Mouse (Mus musculus) spleen, postnatal 4 days (tissue): ENCODE results near the gene Gm10720.
"Not testable (repeated sequence)": the region's sequence is repeated elsewhere in the genome, so short reads cannot be mapped to it uniquely, and the experiment has no call there.

Experiments
- DNase-seq, 2 experiments: peaks; one replicate each; pipeline ENCODE4 v3.0.0; 2022; ENCODE audit warnings: low spot score in 2 of 2

Gene Gm10720

DNA sequence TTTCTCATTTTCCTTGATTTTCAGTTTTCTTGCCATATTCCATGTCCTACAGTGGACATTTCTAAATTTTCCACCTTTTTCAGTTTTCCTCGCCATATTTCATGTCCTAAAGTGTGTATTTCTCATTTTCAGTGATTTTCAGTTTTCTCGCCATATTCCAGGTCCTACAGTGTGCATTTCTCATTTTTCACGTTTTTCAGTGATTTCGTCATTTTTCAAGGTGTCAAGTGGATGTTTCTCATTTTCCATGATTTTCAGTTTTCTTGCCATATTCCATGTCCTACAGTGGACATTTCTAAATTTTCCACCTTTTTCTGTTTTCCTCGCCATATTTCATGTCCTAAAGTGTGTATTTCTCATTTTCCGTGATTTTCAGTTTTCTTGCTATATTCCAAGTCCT, 10.2 kb downstream of the Gm10720 start:
- DNase-seq = peak; percentile 94 to 99

DNA sequence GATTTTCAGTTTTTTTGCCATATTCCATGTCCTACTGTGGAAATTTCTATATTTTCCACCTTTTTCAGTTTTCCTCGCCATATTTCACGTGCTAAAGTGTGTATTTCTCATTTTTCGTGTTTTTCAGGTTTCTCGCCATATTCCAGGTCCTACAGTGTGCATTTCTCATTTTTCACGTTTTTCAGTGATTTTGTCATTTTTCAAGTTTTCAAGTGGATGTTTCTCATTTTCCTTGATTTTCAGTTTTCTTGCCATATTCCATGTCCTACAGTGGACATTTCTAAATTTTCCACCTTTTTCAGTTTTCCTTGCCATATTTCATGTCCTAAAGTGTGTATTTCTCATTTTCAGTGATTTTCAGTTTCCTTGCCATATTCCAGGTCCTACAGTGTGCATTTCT, 10.7 kb downstream of the Gm10720 start:
- DNase-seq = peak in 1 of 2 experiments; percentile 28

DNA sequence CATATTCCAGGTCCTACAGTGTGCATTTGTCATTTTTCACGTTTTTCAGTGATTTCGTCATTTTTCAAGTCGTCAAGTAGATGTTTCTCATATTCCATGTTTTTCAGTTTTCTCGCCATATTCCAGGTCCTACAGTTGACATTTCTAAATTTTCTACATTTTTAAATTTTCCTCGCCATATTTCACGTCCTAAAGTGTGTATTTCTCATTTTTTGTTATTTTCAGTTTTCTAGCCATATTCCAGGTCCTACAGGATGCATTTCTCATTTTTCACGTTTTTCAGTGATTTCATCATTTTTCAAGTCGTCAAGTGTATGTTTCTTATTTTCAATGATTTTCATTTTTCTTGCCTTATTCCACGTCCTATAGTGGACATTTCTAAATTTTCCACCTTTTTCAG, 11.3 kb downstream of the Gm10720 start:
- peak in 1 of 2 experiments; percentile 51 for DNase-seq

DNA sequence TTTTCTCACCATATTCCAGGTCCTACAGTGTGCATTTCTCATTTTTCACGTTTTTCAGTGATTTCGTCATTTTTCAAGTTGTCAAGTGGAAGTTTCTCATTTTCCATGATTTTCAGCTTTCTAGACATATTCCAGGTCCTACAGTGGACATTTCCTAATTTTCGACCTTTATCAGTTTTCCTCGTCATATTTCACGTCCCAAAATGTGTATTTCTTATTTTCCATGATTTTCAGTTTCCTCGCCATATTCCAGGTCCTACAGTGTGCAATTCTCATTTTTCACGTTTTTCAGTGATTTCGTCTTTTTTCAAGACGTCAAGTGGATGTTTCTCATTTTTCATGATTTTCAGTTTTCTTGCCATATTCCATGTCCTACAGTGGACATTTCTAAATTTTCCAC, 11.7 kb downstream of the Gm10720 start:
- peak in 1 of 2 experiments; percentile 22 for DNase-seq

DNA sequence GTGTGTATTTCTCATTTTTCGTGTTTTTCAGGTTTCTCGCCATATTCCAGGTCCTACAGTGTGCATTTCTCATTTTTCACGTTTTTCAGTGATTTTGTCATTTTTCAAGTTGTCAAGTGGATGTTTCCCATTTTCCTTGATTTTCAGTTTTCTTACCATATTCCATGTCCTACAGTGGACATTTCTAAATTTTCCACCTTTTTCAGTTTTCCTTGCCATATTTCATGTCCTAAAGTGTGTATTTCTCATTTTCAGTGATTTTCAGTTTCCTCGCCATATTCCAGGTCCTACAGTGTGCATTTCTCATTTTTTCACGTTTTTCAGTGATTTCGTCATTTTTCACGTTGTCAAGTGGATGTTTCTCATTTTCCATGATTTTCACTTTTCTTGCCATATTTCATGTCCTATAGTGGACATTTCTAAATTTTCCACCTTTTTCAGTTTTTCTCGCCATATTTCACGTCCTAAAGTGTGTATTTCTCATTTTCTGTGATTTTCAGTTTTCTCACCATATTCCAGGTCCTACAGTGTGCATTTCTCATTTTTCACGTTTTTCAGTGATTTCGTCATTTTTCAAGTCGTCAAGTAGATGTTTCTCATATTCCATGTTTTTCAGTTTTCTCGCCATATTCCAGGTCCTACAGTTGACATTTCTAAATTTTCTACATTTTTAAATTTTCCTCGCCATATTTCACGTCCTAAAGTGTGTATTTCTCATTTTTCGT, 14.0 kb downstream of the Gm10720 start:
- DNase-seq = peak; percentile 84 to 87

DNA sequence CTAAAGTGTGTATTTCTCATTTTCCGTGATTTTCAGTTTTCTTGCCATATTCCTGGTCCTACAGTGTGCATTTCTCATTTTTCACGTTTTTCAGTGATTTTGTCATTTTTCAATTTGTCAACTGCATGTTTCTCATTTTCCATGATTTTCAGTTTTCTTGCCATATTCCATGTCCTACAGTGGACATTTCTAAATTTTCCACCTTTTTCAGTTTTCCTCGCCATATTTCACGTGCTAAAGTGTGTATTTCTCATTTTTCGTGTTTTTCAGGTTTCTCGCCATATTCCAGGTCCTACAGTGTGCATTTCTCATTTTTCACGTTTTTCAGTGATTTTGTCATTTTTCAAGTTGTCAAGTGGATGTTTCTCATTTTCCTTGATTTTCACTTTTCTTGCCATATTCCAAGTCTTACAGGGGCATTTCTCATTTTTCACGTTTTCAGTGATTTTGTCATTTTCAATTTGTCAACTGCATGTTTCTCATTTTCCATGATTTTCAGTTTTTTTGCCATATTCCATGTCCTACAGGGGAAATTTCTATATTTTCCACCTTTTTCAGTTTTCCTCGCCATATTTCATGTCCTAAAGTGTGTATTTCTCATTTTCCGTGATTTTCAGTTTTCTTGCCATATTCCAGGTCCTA, 15.3 kb downstream of the Gm10720 start:
- peak in 1 of 2 experiments; percentile 38 for DNase-seq

DNA sequence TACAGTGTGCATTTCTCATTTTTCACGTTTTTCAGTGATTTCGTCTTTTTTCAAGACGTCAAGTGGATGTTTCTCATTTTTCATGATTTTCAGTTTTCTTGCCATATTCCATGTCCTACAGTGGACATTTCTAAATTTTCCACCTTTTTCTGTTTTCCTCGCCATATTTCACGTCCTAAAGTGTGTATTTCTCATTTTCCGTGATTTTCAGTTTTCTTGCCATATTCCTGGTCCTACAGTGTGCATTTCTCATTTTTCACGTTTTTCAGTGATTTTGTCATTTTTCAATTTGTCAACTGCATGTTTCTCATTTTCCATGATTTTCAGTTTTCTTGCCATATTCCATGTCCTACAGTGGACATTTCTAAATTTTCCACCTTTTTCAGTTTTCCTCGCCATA, 18.8 kb downstream of the Gm10720 start, which contains the start of gene Gm17535:
Gene Gm17535, plus strand, starts transcription at position 301 of the 400 bp plus-strand sequence.
- not testable (repeated sequence) for DNase-seq

DNA sequence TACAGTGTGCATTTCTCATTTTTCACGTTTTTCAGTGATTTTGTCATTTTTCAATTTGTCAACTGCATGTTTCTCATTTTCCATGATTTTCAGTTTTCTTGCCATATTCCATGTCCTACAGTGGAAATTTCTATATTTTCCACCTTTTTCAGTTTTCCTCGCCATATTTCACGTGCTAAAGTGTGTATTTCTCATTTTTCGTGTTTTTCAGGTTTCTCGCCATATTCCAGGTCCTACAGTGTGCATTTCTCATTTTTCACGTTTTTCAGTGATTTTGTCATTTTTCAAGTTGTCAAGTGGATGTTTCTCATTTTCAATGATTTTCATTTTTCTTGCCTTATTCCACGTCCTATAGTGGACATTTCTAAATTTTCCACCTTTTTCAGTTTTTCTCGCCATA, 21.1 kb downstream of the Gm10720 start, which contains the start of gene Gm10715:
Gene Gm10715, plus strand, starts transcription at position 301 of the 400 bp plus-strand sequence.
- not testable (repeated sequence) for DNase-seq

DNA sequence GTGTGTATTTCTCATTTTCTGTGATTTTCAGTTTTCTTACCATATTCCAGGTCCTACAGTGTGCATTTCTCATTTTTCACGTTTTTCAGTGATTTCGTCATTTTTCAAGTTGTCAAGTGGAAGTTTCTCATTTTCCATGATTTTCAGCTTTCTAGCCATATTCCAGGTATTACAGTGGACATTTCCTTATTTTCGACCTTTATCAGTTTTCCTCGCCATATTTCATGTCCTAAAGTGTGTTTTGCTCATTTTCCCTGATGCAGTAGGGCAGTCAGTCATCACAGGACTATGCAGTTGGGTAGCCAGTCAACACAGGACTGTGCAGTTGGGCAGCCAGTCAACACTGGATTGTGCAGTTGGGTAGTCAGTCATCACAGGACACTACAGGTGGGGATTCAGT, 22.7 kb downstream of the Gm10720 start:
- DNase-seq = not testable (repeated sequence)
